Mouse (Mus musculus) adrenal gland, adult 8-10 months (tissue): ENCODE measurements around the gene Hlcs. TPM values are rescaled to one million over a fixed set of nuclear protein-coding genes. Genes with fewer than 3 reads are reported as not detected.

Experiments used
- DNase-seq: peaks from one replicate; pipeline ENCODE4 v3.0.0; 2022
- total RNA-seq, 4 experiments: library from RNA; stranded (reverse); gene quantifications; 2 replicates each; pipeline ENCODE4 v1.2.4; 2022

The Hlcs gene
- total RNA-seq, 4 experiments from 2014 or later = 20.7 to 31.7 (median 24.9) TPM

- peak; percentile 57 for DNase-seq
These were observed 14.7 kb upstream of the Hlcs start, which contains the start of gene Ripply3 for GRCm38 (mm10) chr16:94327781-94328711. Ripply3 (plus strand) TSS chr16:94328420.

- no peak for DNase-seq
These were observed 12.6 kb upstream of the Hlcs start for GRCm38 (mm10) chr16:94326008-94326407.

- DNase-seq = no peak
These were observed 10.3 kb upstream of the Hlcs start for GRCm38 (mm10) chr16:94323681-94324080.

GRCm38 (mm10) chr16:94320223-94320622 lies 6.9 kb upstream of the Hlcs start:
- no peak for DNase-seq

- DNase-seq = peak; percentile 57
These were observed 4.4 kb upstream of the Hlcs start for GRCm38 (mm10) chr16:94317752-94318151.

- DNase-seq = no peak
These were observed 1.8 kb upstream of the Hlcs start for GRCm38 (mm10) chr16:94315215-94315614.

- DNase-seq = no peak
These were observed 1.3 kb upstream of the Hlcs start for GRCm38 (mm10) chr16:94314626-94315025.

GRCm38 (mm10) chr16:94312663-94313228 lies 625 bp downstream of the Hlcs start:
- peak; percentile 79 for DNase-seq

GRCm38 (mm10) chr16:94311931-94312330 lies 1.4 kb downstream of the Hlcs start:
- DNase-seq = no peak

- no peak for DNase-seq
These were observed 2.0 kb downstream of the Hlcs start for GRCm38 (mm10) chr16:94311416-94311815.

- no peak for DNase-seq
These were observed 4.3 kb downstream of the Hlcs start for GRCm38 (mm10) chr16:94309025-94309424.

GRCm38 (mm10) chr16:94307942-94308341 lies 5.4 kb downstream of the Hlcs start:
- DNase-seq = no peak

GRCm38 (mm10) chr16:94307526-94307925 lies 5.8 kb downstream of the Hlcs start:
- DNase-seq = no peak

- no peak for DNase-seq
These were observed 10.2 kb downstream of the Hlcs start for GRCm38 (mm10) chr16:94303203-94303535.

GRCm38 (mm10) chr16:94302274-94303202 lies 10.8 kb downstream of the Hlcs start:
- DNase-seq = peak; percentile 31

GRCm38 (mm10) chr16:94301696-94302095 lies 11.7 kb downstream of the Hlcs start:
- DNase-seq = no peak

GRCm38 (mm10) chr16:94301194-94301593 lies 12.2 kb downstream of the Hlcs start:
- DNase-seq = no peak

GRCm38 (mm10) chr16:94299210-94299609 lies 14.2 kb downstream of the Hlcs start:
- no peak for DNase-seq

GRCm38 (mm10) chr16:94298081-94298480 lies 15.3 kb downstream of the Hlcs start:
- DNase-seq = no peak

GRCm38 (mm10) chr16:94291141-94291540 lies 22.2 kb downstream of the Hlcs start:
- no peak for DNase-seq

GRCm38 (mm10) chr16:94290073-94290999 lies 23.0 kb downstream of the Hlcs start:
- DNase-seq = peak; percentile 59
